Mouse (Mus musculus): ENCODE measurements at regions not wholly inside any gene's neighbourhood (a gene's known extent, or its start where the extent isn't known, plus 50 kb on each side); places are given as distances from the start of the nearest gene placed in this dataset.

GRCm38 (mm10) chr15:67471283-67471682 lies 970.6 kb upstream of the Lrrc6 start:
- DNase-seq (ENCODE audit: low read depth, low spot score): no peak

- no peak for DNase-seq (ENCODE audit: low read depth, low spot score)
These were observed 969.3 kb upstream of the Lrrc6 start for GRCm38 (mm10) chr15:67470036-67470435.

GRCm38 (mm10) chr15:67467404-67468345 lies 967.0 kb upstream of the Lrrc6 start:
- DNase-seq (ENCODE audit: low read depth, low spot score): no peak

GRCm38 (mm10) chr15:67462863-67463262 lies 962.2 kb upstream of the Lrrc6 start:
- no peak for DNase-seq (ENCODE audit: low read depth, low spot score)

- DNase-seq (ENCODE audit: low read depth, low spot score): no peak
These were observed 959.7 kb upstream of the Lrrc6 start for GRCm38 (mm10) chr15:67460384-67460783.

- DNase-seq (ENCODE audit: low read depth, low spot score): peak; percentile 76
These were observed 933.6 kb upstream of the Lrrc6 start for GRCm38 (mm10) chr15:67434284-67434683.

GRCm38 (mm10) chr15:67423922-67424321 lies 923.2 kb upstream of the Lrrc6 start:
- no peak for DNase-seq (ENCODE audit: low read depth, low spot score)

- DNase-seq (ENCODE audit: low read depth, low spot score): no peak
These were observed 921.7 kb upstream of the Lrrc6 start for GRCm38 (mm10) chr15:67422277-67422953.

GRCm38 (mm10) chr15:67420776-67421175 lies 920.1 kb upstream of the Lrrc6 start:
- no peak for DNase-seq (ENCODE audit: low read depth, low spot score)

GRCm38 (mm10) chr15:67419733-67420132 lies 919.0 kb upstream of the Lrrc6 start:
- DNase-seq (ENCODE audit: low read depth, low spot score): no peak

GRCm38 (mm10) chr15:67417742-67418163 lies 917.0 kb upstream of the Lrrc6 start:
- DNase-seq (ENCODE audit: low read depth, low spot score): no peak

GRCm38 (mm10) chr15:67415840-67416239 lies 915.1 kb upstream of the Lrrc6 start:
- no peak for DNase-seq (ENCODE audit: low read depth, low spot score)

- no peak for DNase-seq (ENCODE audit: low read depth, low spot score)
These were observed 913.7 kb upstream of the Lrrc6 start for GRCm38 (mm10) chr15:67414371-67414930.

GRCm38 (mm10) chr15:67413581-67413980 lies 912.9 kb upstream of the Lrrc6 start:
- no peak for DNase-seq (ENCODE audit: low read depth, low spot score)

- DNase-seq (ENCODE audit: low read depth, low spot score): no peak
These were observed 911.7 kb upstream of the Lrrc6 start for GRCm38 (mm10) chr15:67412394-67412793.

GRCm38 (mm10) chr15:67411657-67412056 lies 910.9 kb upstream of the Lrrc6 start:
- DNase-seq (ENCODE audit: low read depth, low spot score): no peak

GRCm38 (mm10) chr15:67410012-67410411 lies 909.3 kb upstream of the Lrrc6 start:
- DNase-seq (ENCODE audit: low read depth, low spot score): no peak

- DNase-seq (ENCODE audit: low read depth, low spot score): no peak
These were observed 908.3 kb upstream of the Lrrc6 start for GRCm38 (mm10) chr15:67408871-67409559.

GRCm38 (mm10) chr15:67407244-67407643 lies 906.5 kb upstream of the Lrrc6 start:
- no peak for DNase-seq (ENCODE audit: low read depth, low spot score)

GRCm38 (mm10) chr15:67405523-67405922 lies 904.8 kb upstream of the Lrrc6 start:
- DNase-seq (ENCODE audit: low read depth, low spot score): no peak

GRCm38 (mm10) chr15:67405011-67405410 lies 904.3 kb upstream of the Lrrc6 start:
- DNase-seq (ENCODE audit: low read depth, low spot score): no peak

GRCm38 (mm10) chr15:67402310-67402709 lies 901.6 kb upstream of the Lrrc6 start:
- DNase-seq (ENCODE audit: low read depth, low spot score): no peak
